Mouse (Mus musculus) lung, embryonic 16.5 days (tissue): ENCODE measurements around the gene Eif3a. TPM values are rescaled to one million over a fixed set of nuclear protein-coding genes. Genes with fewer than 3 reads are reported as not detected.

Source experiments
- ATAC-seq: fragments of 200-750 bp; cut with Nextera tagmentation; 2 replicates; pipeline ENCODE4 v1.8.0; 2017; ENCODE audit warnings: low read depth, mild to moderate bottlenecking, moderate library complexity
- H3K27ac ChIP-seq: fragments of 300-500 bp; sonication (generic); 2 replicates; pipeline ENCODE4 v1.5.1; 2014; ENCODE audit warnings: mild to moderate bottlenecking, control low read depth, low read length
- H3K27me3 ChIP-seq: fragments of 300-500 bp; sonication (generic); 2 replicates; pipeline ENCODE4 v1.6.1; 2014; ENCODE audit warnings: low read depth, low read length, mixed read lengths; ENCODE audit not compliant: control insufficient read depth, insufficient read depth
- H3K36me3 ChIP-seq: fragments of 300-500 bp; sonication (generic); 2 replicates; pipeline ENCODE4 v1.6.1; 2014; ENCODE audit warnings: low read length; ENCODE audit not compliant: control insufficient read depth, insufficient read depth
- H3K4me1 ChIP-seq: fragments of 300-500 bp; sonication (generic); replicated peaks from 2 replicates; pipeline ENCODE4 v1.6.1; 2014; ENCODE audit warnings: low read length, mixed read lengths; ENCODE audit not compliant: control insufficient read depth, insufficient read depth
- H3K4me2 ChIP-seq: fragments of 300-500 bp; sonication (generic); 2 replicates; pipeline ENCODE4 v1.6.1; 2014; ENCODE audit warnings: low read depth, low read length, control low read depth
- H3K4me3 ChIP-seq: fragments of 300-500 bp; sonication (generic); 2 replicates; pipeline ENCODE4 v1.5.1; 2014; ENCODE audit warnings: mild to moderate bottlenecking, low read length, control low read depth
- H3K9ac ChIP-seq: fragments of 300-500 bp; sonication (generic); 2 replicates; pipeline ENCODE4 v1.6.1; 2014; ENCODE audit warnings: low read length, control low read depth
- H3K9me3 ChIP-seq: fragments of 300-500 bp; sonication (generic); 2 replicates; pipeline ENCODE4 v1.6.1; 2016; ENCODE audit warnings: low read length; ENCODE audit not compliant: control insufficient read depth
- WGBS: fragments of 180-500 bp; shearing (Covaris S2); extraction: QIAGEN DNeasy Blood & Tissue Kit; methylation state at CpG from one replicate; pipeline ENCODE4 v1.1.7; 2014; 5-methylcytosine and 5-hydroxymethylcytosine counted together
- polyA plus RNA-seq: library from polyadenylated mRNA; unstranded; fragments of >200 nt; fragmentation: Nextera tagmentation; extraction: Ambion mirVana; gene quantifications from 2 replicates; pipeline ENCODE4 v1.2.1, GENCODE M21; 2015

The Eif3a gene
- polyA plus RNA-seq, 1 experiment from 2014 or later = 125 TPM

- H3K36me3 ChIP-seq = no peaks in the 10 kb centered on the region
- no peaks in the 10 kb centered on the region for H3K9me3 ChIP-seq
- H3K4me2 ChIP-seq = peak overlapping the region; percentile 43; the same call in 1 of the 2 replicates
- H3K9ac ChIP-seq = no peak overlapping the region
- no peak overlapping the region for H3K4me3 ChIP-seq
- H3K27me3 ChIP-seq = no peaks in the 10 kb centered on the region
- ATAC-seq = no peak
- H3K27ac ChIP-seq = no peak overlapping the region
- H3K4me1 ChIP-seq = peaks cover 17% of the 10 kb centered on the region
- 38% methylated on average over 2 of the region's 2 CpGs for WGBS
These were observed 2.9 kb downstream of the Eif3a start for GRCm38 (mm10) chr19:60787465-60788150.

DNA sequence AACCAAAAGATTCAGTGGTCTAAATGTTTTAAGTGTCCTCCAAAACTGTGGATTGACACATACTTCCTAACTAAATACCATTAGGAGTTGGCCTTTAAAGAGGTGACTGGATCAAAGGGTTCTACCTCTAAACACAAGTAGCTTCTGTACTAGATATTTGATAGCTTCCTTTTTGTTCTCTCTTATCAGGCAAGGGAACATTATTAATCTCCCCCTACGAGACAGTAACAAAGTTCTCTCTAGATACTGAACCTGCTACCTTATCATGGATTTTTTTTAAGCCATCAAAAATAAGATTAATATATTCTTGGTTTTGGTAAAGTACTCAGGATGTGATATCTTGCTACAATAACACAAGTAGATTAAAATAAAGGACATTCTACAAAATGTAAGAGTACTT, 5.7 kb downstream of the Eif3a start:
- Histone ChIP-seq H3K36me3 (peaks cover 8% of the 10 kb centered on the region), H3K9me3 (no peaks in the 10 kb centered on the region), H3K27me3 (no peaks in the 10 kb centered on the region), H3K4me3 (no peak overlapping the region), H3K27ac (no peak overlapping the region), H3K9ac (no peak overlapping the region), H3K4me1 (peaks cover 13% of the 10 kb centered on the region), H3K4me2 (no peak overlapping the region)
- ATAC-seq = no peak
- 15% methylated on average over 1 of the region's 1 CpGs for WGBS

DNA sequence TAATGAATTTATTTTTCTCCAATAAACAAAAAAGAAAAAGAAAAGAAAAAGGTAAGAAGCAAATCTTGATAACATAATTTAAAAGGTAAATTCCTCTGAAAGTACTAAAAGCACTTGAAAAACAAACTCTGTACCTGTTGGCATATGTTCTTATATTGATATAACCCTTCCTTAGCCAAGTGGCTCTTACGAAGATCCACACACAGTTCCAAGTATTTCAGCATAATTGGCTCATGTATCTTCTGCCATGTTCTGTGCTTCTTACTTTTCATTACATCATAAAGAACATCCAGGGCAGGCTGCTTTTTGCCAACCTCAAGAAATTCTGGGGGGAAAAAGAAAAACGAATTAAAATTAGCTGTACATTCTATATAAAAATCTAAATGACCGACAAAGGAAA, 8.4 kb downstream of the Eif3a start:
- Histone ChIP-seq H3K27ac (no peak overlapping the region), H3K9me3 (no peaks in the 10 kb centered on the region), H3K4me1 (peaks cover 9% of the 10 kb centered on the region), H3K36me3 (peaks cover 16% of the 10 kb centered on the region), H3K4me3 (no peak overlapping the region), H3K9ac (no peak overlapping the region), H3K4me2 (no peak overlapping the region), H3K27me3 (no peaks in the 10 kb centered on the region)
- ATAC-seq = no peak
- WGBS = 70% methylated on average over 3 of the region's 3 CpGs

DNA sequence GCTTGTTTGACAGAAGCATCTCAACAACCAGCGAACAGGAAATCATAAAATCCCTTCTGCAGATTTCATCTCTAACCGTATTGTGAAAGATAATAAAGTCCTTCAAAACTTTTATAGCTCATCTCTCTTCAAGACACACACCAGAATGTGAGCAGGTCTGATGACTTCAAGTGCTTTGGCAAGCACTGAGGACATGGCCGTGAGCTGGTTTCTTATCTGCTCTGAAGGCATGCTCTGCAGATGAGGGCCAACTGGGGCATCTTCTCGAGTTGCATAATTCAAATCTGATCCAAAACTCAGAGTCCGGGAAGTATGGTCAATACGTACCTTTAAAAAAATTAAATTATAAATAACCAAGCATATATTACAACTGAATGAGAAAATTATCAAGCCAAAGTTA, 17.1 kb downstream of the Eif3a start:
- Histone ChIP-seq H3K4me3 (no peak overlapping the region), H3K36me3 (peaks cover 54% of the 10 kb centered on the region)
- WGBS = 83% methylated on average over 6 of the region's 6 CpGs

GRCm38 (mm10) chr19:60758896-60759835, 31.3 kb downstream of the Eif3a start:
- H3K36me3 ChIP-seq = peaks cover 21% of the 10 kb centered on the region
- H3K9me3 ChIP-seq = no peaks in the 10 kb centered on the region
- no peaks in the 10 kb centered on the region for H3K27me3 ChIP-seq
- 72% methylated on average over 4 of the region's 4 CpGs for WGBS
- ATAC-seq = no peak
- H3K9ac ChIP-seq = no peak overlapping the region
- H3K4me2 ChIP-seq = no peak overlapping the region
- no peak overlapping the region for H3K4me3 ChIP-seq
- H3K4me1 ChIP-seq = peaks cover 11% of the 10 kb centered on the region
- H3K27ac ChIP-seq = no peak overlapping the region

More for the DNA sequence above, 17.1 kb downstream of the Eif3a start:
- Histone ChIP-seq H3K4me1 (no peaks in the 10 kb centered on the region), H3K9me3 (no peaks in the 10 kb centered on the region), H3K9ac (no peak overlapping the region), H3K27me3 (no peaks in the 10 kb centered on the region), H3K27ac (no peak overlapping the region), H3K4me2 (no peak overlapping the region)
- ATAC-seq = no peak

GRCm38 (mm10) chr19:60757099-60757785, 33.2 kb downstream of the Eif3a start:
- 4% methylated on average over 25 of the region's 25 CpGs for WGBS
- H3K27me3 ChIP-seq = no peaks in the 10 kb centered on the region
- no peaks in the 10 kb centered on the region for H3K9me3 ChIP-seq
- peak overlapping the region; percentile 79 for H3K4me3 ChIP-seq
- H3K4me2 ChIP-seq = peak overlapping the region; percentile 100
- H3K27ac ChIP-seq = no peak overlapping the region
- no peak for ATAC-seq
- H3K4me1 ChIP-seq = peaks cover 11% of the 10 kb centered on the region
- H3K36me3 ChIP-seq = peaks cover 6% of the 10 kb centered on the region
- peak overlapping the region; percentile 71; the same call in 1 of the 2 replicates for H3K9ac ChIP-seq

DNA sequence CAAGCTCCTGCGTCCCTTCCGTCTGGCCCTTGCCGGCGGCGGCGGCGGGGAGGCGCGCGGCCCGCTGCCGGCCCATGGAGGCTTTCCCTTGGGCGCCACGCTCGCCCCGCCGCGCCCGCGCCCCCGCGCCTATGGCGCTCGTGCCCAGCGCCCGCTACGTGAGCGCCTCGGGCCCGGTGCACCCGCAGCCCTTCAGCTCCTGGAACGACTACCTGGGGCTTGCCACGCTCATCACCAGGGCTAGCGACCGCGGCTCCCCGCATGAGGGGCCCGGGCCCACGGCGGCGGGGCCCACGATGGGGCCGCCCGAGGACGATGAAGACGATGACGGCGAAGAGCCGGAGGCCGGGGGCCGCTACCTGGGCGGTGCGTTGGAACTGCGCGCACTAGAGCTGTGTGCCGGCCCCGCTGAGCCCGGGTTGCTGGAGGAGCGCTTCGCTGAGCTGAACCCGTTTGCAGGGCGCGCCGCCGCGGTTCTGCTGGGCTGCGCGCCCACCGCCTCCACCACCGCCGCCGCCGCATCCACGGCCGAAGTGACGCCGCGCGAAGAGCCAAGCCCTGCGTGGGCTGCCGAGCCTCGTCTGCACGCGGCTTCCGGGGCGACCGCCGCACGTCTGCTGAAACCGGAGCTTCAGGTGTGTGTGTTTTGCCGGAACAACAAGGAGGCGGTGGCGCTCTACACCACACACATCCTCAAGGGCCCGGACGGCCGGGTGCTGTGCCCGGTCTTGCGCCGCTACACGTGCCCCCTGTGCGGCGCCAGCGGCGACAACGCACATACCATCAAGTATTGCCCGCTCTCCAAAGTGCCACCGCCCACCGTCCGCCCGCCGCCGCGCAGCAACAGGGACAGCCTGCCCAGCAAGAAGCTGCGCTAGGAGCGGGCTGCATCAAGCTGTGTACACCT, 34.0 kb downstream of the Eif3a start:
- ATAC-seq = peak; percentile 56
- H3K36me3 ChIP-seq = peaks cover 2% of the 10 kb centered on the region; the same call in 1 of the 2 replicates
- peak overlapping the region; percentile 52 for H3K27ac ChIP-seq
- no peaks in the 10 kb centered on the region for H3K27me3 ChIP-seq
- H3K4me3 ChIP-seq = peak overlapping the region; percentile 79
- H3K4me2 ChIP-seq = peak overlapping the region; percentile 100
- H3K4me1 ChIP-seq = peaks cover 11% of the 10 kb centered on the region
- WGBS = under 1% methylated on average over 72 of the region's 115 CpGs
- no peaks in the 10 kb centered on the region for H3K9me3 ChIP-seq
- H3K9ac ChIP-seq = peak overlapping the region; percentile 71

- peak; percentile 95 for ATAC-seq
- H3K4me3 ChIP-seq = peak within 1 kb of the TSS; percentile 79
- no peaks in the 10 kb centered on the region for H3K27me3 ChIP-seq
- H3K4me2 ChIP-seq = peak within 1 kb of the TSS; percentile 100
- peak within 1 kb of the TSS; percentile 71 for H3K9ac ChIP-seq
- H3K27ac ChIP-seq = peak within 1 kb of the TSS; percentile 52
- no peaks in the 10 kb centered on the region; the same call in 1 of the 2 replicates for H3K36me3 ChIP-seq
- H3K9me3 ChIP-seq = no peaks in the 10 kb centered on the region
- WGBS = under 1% methylated on average over 43 of the region's 58 CpGs
- H3K4me1 ChIP-seq = peaks cover 11% of the 10 kb centered on the region
These were observed 34.8 kb downstream of the Eif3a start, which contains the start of gene Nanos1 for GRCm38 (mm10) chr19:60755438-60756191. Gene Nanos1, plus strand, starts transcription at chr19:60755987.
